Mouse (Mus musculus): Measurements from ENCODE around the gene Pdxdc1. TPM values are rescaled to one million over a fixed set of nuclear protein-coding genes. Genes with fewer than 3 reads are reported as not detected.
A peak's percentile ranks its signal among the peaks of the same experiment; 100 is the strongest.
"Not testable (repeated sequence)": the region's sequence is repeated elsewhere in the genome, so short reads cannot be mapped to it uniquely, and the experiment has no call there.

Gene Pdxdc1
- polyA plus RNA-seq, 2 experiments from 2014 or later: 18.9 to 20.4 TPM

- ATAC-seq: no peak
These were observed 19.7 kb downstream of the Pdxdc1 start for GRCm38 (mm10) chr16:13883094-13883774.

DNA sequence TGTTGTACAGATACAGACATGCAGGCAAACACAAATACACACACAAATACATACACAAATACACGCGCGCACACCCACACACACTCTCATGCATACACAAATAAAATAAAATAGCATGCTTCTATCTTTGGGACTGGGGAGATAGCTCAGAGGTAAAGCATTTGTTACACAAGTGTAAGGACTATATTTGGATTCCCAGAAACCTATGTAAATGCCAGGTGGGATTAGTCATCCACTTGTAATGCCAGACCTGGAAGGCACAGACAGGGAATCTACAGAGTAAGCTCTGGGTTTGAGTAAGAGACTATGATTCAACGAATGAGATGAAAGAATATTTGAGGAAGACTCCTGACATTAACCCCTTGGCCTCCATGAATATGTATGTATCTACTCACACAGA, 27.4 kb downstream of the Pdxdc1 start:
- ATAC-seq: no peak

- no peak for ATAC-seq
These were observed 34.9 kb downstream of the Pdxdc1 start for GRCm38 (mm10) chr16:13867910-13868514.

GRCm38 (mm10) chr16:13867406-13867805, 35.5 kb downstream of the Pdxdc1 start:
- not testable (repeated sequence) for ATAC-seq

DNA sequence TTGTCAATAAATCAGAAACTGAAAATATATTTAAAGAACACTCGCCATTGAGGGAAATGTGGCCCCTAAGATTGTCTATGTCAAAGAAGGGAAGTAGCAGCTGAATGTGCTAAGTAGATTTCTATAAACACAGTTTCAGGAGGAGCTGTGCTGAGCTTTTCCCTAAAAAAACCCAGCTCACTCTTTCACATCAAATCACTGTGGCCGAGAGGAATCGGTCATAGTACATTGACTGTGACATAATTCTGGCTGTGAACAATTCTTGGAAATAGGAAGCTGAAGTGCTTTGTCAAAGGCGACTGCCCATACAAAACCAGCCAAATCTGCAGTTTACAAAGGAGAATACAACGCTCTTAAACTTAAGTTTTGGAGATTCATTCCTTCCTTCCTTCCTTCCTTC, 36.3 kb downstream of the Pdxdc1 start:
- no peak for ATAC-seq

GRCm38 (mm10) chr16:13866076-13866475, 36.9 kb downstream of the Pdxdc1 start:
- ATAC-seq: no peak

DNA sequence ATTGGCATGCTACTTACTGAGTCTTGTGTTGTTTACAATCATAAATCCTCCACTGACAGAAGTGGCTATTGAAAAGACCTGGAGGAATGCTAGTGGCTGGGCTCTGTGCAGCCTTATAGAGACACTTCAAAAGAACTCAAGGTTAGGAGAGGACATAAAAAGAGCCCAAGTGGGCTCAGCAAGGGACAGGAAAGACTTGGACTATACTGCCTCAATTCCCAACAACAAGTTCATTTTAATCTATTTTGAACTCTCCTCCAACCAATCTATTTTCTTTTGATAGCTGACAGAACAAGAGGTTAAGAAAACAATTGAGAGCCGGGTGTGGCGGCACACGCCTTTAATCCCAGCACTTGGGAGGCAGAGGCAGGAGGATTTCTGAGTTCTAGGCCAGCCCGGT, 49.0 kb downstream of the Pdxdc1 start:
- no peak for ATAC-seq

- no peak for ATAC-seq
These were observed 51.5 kb downstream of the Pdxdc1 start for GRCm38 (mm10) chr16:13851446-13851845.

DNA sequence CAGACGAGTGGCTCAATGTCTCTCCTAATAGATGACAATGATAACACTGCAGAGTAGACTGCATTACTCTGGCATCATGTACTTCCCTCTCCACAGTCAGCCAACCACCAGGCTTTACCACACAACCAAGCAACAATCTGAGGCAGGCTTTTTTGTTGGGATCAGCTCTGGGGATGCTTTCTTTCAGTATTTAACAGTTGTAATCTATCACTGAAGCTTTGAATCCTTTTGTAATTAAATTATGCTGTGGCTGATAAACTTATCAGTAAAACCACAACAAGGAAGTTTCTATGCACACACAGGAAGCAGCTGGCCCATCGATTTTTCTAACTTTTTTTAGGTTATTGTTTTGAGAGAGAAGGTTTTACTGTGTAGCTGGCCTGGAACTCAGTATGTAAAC, 54.6 kb downstream of the Pdxdc1 start:
- ATAC-seq: peak; percentile 67

GRCm38 (mm10) chr16:13846675-13847074, 56.3 kb downstream of the Pdxdc1 start:
- no peak for ATAC-seq

DNA sequence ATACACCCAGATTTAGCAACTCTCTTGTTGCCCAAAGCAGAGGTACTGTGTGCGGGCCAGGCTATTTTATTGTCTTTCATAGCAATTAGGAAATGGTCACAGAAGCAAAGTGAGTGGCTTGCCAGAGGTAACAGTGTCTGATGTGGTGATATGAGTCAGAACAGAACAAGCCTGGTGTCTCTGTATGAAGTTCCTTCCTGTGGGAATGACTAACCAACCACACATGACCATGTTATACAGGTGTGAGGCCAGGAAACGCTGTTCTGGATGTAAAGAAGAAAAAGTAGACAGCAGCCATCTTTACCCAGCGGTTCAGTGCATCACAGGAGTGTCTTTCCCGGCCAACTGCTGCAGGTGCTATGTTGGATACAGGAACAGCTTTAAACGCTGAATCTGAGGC, 57.9 kb downstream of the Pdxdc1 start:
- peak; percentile 33 for ATAC-seq

DNA sequence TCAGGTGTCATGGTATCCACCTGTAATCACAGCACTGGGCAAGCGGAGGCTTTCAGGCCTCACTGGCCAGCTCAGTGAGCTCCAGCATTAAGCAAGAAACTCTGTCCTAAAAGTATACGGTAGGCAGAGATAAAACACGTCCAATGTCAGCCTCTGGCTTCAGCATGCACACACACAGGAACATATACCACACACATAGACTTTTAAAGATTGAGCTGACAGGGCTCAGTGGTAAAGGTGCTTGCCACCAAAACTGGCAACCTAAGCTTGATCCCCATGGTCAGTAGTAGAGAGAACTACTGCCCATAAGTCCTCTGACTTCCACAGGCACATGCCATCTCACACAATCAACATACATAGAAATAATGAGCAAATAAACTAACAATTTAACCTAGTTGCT, 62.0 kb downstream of the Pdxdc1 start:
- ATAC-seq: no peak

DNA sequence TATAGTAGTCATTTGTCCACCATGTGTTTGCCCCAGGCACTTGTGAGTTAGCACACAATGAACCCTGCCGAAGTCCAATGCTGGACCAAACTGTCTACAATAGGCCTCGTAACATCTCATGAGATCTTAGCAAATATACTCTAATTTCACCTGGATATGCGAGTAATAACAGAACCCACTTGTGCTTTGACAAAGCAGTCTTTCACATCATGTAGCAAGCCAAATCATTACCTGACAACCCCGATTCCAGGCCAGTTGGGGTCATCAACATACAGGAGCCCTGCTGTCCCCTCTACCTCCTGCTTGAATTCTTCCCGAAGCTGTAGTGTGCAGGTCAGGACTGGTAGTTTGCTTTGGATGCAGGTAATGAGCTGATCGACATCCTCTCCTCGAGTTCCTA, 62.9 kb downstream of the Pdxdc1 start:
- ATAC-seq: no peak

DNA sequence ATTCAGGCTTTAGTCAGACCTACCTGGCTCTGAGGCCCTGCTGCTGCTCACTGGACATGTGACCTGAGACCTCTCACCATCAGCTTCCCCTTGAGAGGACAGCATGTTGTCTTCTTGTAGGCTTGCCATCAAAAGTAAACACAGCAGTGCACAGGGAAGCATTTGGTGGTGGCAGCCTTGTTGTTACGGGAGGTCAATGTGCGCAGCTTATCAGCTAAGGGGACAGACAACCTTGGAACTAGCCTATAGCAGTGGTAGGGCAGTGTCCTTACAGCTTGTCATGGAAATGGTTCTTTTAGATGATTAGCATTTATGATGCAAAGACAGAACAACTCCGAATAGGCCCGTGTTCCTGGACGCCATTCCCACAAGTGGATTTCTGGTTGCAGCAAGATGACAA, 68.5 kb downstream of the Pdxdc1 start:
- ATAC-seq: no peak

GRCm38 (mm10) chr16:13831606-13832005, 71.3 kb downstream of the Pdxdc1 start:
- no peak for ATAC-seq

GRCm38 (mm10) chr16:13830444-13830843, 72.5 kb downstream of the Pdxdc1 start:
- no peak for ATAC-seq

GRCm38 (mm10) chr16:13826511-13826910, 76.4 kb downstream of the Pdxdc1 start:
- no peak for ATAC-seq

DNA sequence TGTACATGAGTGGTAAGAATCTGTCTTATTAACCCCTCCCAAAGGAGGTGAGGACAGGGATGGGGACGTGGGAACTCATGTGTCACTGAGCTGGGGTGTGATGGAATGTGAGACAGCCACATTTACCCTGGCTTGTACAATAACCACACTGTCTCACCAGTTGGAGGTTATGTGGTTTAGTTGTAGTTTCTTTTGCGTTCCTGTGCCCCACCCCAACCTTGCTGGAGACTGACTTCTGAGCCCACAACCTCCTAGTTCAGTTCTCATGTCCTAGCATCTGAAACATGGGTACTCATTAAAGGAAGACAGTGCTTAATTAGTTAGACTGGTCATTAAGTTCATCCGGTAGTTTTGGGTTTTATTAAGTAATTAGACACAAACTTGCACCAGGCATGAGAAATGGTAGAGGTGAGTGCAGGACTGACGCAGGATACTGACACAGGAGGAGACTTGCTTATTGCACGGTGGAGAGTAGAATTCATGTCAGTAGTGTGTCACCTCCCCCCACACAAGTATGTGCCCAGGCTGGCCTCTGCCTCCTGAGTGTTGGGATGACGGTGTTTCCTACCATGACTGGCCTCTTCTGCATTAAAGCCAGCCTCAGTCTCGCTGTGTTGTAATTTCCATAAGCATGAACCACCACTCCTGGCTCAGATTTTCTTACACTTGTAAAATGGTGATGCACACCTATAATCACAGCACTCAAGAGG, 77.0 kb downstream of the Pdxdc1 start:
- ATAC-seq: no peak

DNA sequence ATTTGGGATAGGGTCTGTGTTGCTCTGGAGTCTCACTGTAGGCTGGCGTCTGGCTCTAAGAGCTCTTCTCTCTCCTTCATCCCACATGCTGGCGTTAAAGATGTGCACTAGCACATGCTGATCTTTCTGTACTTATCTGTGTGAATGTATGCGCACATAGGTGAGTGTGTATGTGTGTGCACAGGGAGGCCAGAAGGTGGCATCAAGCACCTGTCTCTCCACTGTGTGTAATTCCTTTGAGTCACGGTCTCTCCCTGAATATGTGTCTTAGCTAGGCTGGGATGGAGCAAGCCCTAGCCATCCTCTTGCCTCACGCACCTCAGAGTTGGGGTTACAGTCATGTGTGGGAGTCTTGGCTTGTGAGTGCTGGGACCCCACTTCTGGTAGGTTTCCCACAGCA, 82.2 kb downstream of the Pdxdc1 start:
- ATAC-seq: no peak

GRCm38 (mm10) chr16:13819806-13820500, 83.0 kb downstream of the Pdxdc1 start:
- ATAC-seq: no peak

DNA sequence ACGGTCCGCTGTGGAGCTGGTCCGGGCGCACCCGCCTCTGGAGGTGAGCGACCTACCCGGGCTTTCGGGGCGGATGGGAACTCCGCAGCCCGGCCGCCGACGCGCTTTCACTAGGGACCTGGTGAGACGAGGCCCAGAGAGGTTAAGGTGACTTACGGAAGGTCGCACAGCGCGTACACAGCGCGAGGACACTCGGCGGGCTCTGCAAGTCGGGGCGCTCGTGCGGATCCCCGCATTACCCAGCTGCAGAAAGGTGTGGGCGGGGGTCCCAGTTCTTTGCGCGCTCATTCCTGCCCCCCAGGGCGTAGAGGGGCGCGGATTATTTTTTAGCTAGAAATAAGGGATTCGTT, 83.6 kb downstream of the Pdxdc1 start:
- peak; percentile 52 for ATAC-seq

- ATAC-seq: peak; percentile 83
These were observed 84.2 kb downstream of the Pdxdc1 start, which contains the start of gene Ntan1 for GRCm38 (mm10) chr16:13818560-13819393. Gene Ntan1 (plus strand): TSS chr16:13818845.

Data from activated CD4-positive, CD25-positive, alpha-beta regulatory T cell, adult 4 months (primary cell).